Mouse (Mus musculus) gastrocnemius, adult 2 months (tissue): Measurements from ENCODE around the gene Bend7. TPM values are rescaled to one million over a fixed set of nuclear protein-coding genes. Genes with fewer than 3 reads are reported as not detected.

Experiments used
- DNase-seq: peaks from one replicate; pipeline ENCODE4 v3.0.0; 2022
- H3K27ac ChIP-seq: fragments of 200-600 bp; 2 replicates; pipeline ENCODE4 v1.8.1; 2022; ENCODE audit warnings: mild to moderate bottlenecking
- H3K4me3 ChIP-seq: fragments of 200-600 bp; 2 replicates; pipeline ENCODE4 v1.8.1; 2022; ENCODE audit warnings: mild to moderate bottlenecking, moderate library complexity
- CTCF ChIP-seq: fragments of 200-600 bp; IDR thresholded peaks from 2 replicates; pipeline ENCODE4 v1.8.1; 2022; ENCODE audit warnings: antibody characterized with exemption, mild to moderate bottlenecking, moderate library complexity
- intact Hi-C: fragments of 180-260 bp; cut with DNase I; formaldehyde crosslinking; loops from one replicate; pipeline ENCODE4 v1.15.1; 2025
- total RNA-seq, 2 experiments: library from RNA; stranded (reverse); gene quantifications; 2 replicates each; pipeline ENCODE4 v1.2.3; 2021

The Bend7 gene
- total RNA-seq, 2 experiments from 2014 or later = 2.2 to 2.6 TPM

DNA sequence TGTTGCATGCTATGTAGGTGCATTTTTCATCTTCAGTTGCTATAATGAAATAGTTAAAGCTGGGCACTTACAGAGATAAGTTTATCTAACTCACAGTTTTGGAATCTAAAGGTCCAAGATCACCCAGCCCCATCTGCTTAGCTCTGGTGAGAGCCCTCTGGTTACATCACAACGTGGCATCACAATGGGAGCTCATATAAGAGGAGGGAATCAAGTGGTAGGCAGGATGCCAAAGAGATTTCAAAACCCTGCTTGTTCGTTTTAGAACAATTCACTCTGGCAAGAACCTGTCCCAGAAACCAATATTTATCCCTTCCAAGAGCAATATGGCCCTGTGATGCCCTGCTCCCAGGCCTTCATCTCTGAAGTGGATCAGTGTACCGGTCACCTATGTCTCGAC lies 114.5 kb downstream of the Bend7 start:
- intact Hi-C loops = no loop called here
- Histone ChIP-seq H3K27ac (no peak overlapping the region), H3K4me3 (no peak overlapping the region)
- DNase-seq = no peak
- TF ChIP-seq CTCF = no peak

DNA sequence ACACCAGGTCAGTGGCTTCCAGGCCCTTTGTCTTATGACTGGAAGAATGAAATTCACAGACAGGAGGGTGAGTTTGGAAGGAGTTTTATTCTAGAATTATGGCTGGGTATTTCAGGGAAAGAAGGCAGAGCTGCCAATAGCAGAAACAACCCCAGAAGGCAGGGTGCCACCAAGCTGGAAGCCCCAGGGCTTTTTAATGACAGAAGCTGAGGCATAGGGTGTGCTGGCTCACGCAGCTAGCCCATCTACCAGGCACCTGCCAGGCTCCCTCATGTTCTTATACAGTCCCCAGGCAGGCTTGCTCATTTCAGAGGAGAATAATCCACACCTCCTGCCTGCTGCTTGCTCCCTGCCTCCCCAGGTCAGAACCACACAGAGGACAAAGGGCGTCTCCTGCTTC lies 131.8 kb downstream of the Bend7 start:
- no peak for DNase-seq
- no peak for TF ChIP-seq CTCF
- Histone ChIP-seq H3K4me3 (no peak overlapping the region), H3K27ac (no peak overlapping the region)
- intact Hi-C loops = no loop called here

Other genes starting within 250 kb of the Bend7 start
- gene Prpf18, start 65.7 kb upstream of the Bend7 start, total RNA-seq = 10 to 100 TPM; 42.4 to 42.5 TPM
- 10 to 100 TPM; 17.9 to 19.6 TPM for gene Sephs1, start 163.7 kb downstream of the Bend7 start, total RNA-seq
- gene Phyh, start 201.2 kb downstream of the Bend7 start, total RNA-seq = 100 to 1,000 TPM; 179 to 280 TPM